Mouse (Mus musculus): Measurements from ENCODE around the gene Cbfa2t3. TPM values are rescaled to one million over a fixed set of nuclear protein-coding genes. Genes with fewer than 3 reads are reported as not detected.
A peak's percentile ranks its signal among the peaks of the same experiment; 100 is the strongest.
"Not testable (repeated sequence)": the region's sequence is repeated elsewhere in the genome, so short reads cannot be mapped to it uniquely, and the experiment has no call there.

The Cbfa2t3 gene
- polyA plus RNA-seq, 1 experiment from 2014 or later: 3.6 TPM

DNA sequence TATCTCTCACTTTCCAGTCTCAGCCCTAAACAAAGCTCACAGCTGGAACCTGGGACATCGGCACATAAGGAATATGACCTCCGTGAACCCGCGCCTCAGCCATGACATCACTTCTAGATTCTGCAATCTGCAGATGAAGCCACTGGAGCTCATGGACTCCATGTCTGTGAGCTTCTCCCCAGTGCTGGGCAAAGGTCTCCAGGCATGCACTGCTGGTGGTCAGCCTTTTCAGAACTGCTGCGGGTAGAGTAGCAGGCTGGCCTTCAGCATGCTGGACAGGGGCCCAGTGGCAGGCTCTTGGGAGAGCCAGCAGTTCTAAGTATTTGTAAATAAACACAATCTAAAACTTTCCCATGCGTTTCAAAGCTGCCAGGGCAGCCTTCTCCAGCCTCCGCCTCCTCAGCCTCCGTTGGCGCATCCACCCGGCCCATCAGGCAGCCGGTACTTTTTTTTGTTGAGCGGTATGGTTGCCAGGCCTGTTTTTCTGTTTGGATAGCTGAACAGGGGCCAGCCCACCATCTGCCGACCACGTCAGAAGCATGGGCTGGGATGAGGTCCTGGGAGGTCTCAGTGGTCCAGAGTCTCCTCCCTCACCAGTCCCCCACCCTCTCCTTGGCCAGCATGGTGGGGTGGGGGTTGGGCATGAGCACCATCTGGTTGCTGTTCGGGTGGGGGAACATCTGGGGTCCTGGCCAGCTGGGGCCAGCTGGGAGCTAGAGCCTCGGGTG lies 59.2 kb downstream of the Cbfa2t3 start:
- H3K9me3 ChIP-seq (replicated peaks): no peaks in the 10 kb centered on the region
- H3K36me3 ChIP-seq: no peaks in the 10 kb centered on the region
- H3K27ac ChIP-seq: peak overlapping the region; percentile 51; the same call in 1 of the 2 replicates
- H3K4me1 ChIP-seq: peaks cover 49% of the 10 kb centered on the region
- 0 out of 2 replicates have a peak overlapping the region, but pooled peaks have one; percentile 14 for H3K4me2 ChIP-seq
- 0 out of 2 replicates have a peak overlapping the region, but pooled peaks have one; percentile 2 for H3K9ac ChIP-seq
- no peaks in the 10 kb centered on the region for H3K27me3 ChIP-seq
- WGBS: 36% methylated on average over 16 of the region's 16 CpGs
- no peak; the same call in 1 of the 2 replicates for ATAC-seq (replicated peaks; ENCODE audit: low FRiP score)
- H3K4me3 ChIP-seq (replicated peaks): no peak overlapping the region

DNA sequence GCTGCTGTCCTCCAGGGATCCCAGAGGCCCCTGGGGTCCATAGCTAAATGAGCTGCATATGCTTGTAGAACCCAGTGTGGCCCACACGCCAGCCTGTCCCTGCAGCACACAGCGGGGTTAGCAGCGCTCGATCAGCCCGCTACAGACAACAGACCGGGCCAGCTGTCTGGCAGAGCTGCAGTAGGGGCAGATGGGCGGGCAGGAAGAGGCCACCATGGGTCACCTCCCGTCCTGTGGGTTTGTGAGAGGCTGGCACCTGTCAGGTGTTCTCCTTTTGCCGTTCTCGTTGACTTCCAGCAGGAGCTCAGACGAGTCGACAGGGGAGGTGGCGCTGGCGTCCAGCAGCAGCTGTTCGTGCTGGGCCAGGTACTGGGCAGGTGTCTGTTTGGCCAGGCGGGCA lies 60.3 kb downstream of the Cbfa2t3 start:
- peaks cover 49% of the 10 kb centered on the region for H3K4me1 ChIP-seq

DNA sequence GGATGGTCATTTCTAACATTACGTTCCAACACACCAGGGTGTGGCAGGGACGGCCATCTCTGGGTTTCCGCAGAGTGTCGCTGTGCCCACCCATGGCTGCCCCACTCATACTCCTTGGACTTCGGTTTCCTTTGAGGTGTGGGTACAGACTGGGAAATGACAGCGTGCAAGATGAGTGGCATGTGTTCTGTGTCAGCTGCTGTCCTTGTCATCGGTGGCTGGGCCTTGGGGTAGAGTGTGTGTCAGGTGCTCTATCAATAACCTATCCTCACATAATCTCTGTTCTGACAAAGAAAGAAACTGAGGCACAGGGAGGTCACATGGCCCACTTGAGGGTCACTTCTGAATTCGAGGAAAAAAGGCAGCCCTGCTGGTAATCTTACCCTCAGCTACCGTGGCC lies 61.7 kb downstream of the Cbfa2t3 start:
- no peak overlapping the region for H3K27ac ChIP-seq
- WGBS: 90% methylated on average over 9 of the region's 9 CpGs
- peaks cover 8% of the 10 kb centered on the region; the same call in 1 of the 2 replicates for H3K36me3 ChIP-seq
- no peak for ATAC-seq (replicated peaks; ENCODE audit: low FRiP score)
- H3K9ac ChIP-seq: no peak overlapping the region
- H3K4me2 ChIP-seq: no peak overlapping the region
- peaks cover 46% of the 10 kb centered on the region for H3K4me1 ChIP-seq
- no peaks in the 10 kb centered on the region for H3K27me3 ChIP-seq
- no peak overlapping the region for H3K4me3 ChIP-seq (replicated peaks)
- no peaks in the 10 kb centered on the region for H3K9me3 ChIP-seq (replicated peaks)

More for the DNA sequence above, 60.3 kb downstream of the Cbfa2t3 start:
- Histone ChIP-seq H3K27ac (no peak overlapping the region), H3K9me3 (replicated peaks) (no peaks in the 10 kb centered on the region), H3K27me3 (no peaks in the 10 kb centered on the region), H3K4me2 (no peak overlapping the region), H3K9ac (no peak overlapping the region), H3K36me3 (peaks cover 3% of the 10 kb centered on the region; the same call in 1 of the 2 replicates), H3K4me3 (replicated peaks) (no peak overlapping the region)
- WGBS: 73% methylated on average over 16 of the region's 16 CpGs
- no peak for ATAC-seq (replicated peaks; ENCODE audit: low FRiP score)

DNA sequence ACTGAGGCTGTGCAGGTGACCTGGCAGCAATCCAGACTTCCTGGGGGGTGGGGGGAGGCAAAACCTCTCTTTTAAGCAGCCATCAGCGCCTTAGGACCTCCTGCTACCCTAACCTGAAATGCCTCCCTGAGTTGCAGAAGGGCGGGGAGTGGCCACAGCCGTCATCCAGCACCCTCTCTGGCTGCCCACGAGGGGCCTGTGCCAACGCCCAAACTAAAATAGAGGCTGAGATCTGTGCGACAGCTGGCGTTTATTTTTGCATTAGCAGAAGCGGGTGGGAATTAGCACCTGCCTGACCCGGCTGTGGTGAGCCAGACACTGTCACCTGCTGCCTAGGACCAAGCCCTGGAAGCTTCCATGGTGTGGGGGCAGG lies 62.1 kb downstream of the Cbfa2t3 start:
- no peak overlapping the region for H3K4me2 ChIP-seq
- no peaks in the 10 kb centered on the region for H3K27me3 ChIP-seq
- H3K9me3 ChIP-seq (replicated peaks): no peaks in the 10 kb centered on the region
- 0 out of 2 replicates have a peak overlapping the region, but pooled peaks have one; percentile 14 for H3K27ac ChIP-seq
- peaks cover 41% of the 10 kb centered on the region for H3K4me1 ChIP-seq
- 61% methylated on average over 9 of the region's 9 CpGs for WGBS
- H3K4me3 ChIP-seq (replicated peaks): no peak overlapping the region
- peaks cover 8% of the 10 kb centered on the region; the same call in 1 of the 2 replicates for H3K36me3 ChIP-seq
- ATAC-seq (replicated peaks; ENCODE audit: low FRiP score): no peak
- no peak overlapping the region for H3K9ac ChIP-seq

DNA sequence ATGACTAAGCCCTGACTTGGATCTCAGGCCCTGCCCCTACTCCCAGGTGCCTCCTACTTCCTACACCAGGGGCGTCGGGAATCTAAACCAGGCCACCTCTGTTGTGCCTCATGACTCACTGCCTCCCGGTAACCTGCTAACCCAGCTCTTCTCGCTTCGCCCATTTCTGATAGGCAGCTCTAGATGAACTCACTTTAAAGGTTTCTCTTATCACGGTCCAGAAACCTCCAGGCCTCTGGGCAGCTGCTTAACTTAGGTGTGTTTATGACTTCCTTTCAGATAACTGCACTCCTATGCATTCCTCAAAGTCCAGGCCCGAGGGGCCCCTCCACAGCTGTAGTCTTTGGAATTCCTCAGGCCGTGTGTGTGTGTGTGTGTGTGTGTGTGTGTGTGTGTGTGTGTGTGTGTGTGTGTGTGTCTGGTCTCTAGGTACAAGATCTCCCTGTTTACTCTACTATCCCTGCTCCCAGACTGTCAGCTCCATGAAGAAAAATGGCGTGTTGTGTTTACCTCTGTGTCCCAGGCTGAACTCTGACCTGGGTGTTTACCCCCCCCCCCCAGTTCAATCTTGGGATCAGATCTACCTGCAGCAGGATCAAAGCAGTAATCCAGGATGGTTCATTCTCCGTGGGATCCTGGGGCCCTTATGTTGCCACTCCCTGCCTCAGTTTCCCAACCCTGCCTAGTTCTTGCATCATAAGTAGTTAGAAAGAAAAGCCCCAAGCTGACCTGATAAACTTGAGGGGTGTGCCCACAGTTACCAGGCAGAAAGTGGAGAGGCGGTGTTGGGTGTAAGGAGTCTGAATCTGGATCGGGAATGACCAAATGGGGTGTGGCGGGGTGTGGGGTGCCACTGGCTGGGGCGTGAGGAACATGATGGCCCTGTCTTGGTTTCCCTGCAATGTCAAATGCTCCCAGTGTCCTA lies 62.8 kb downstream of the Cbfa2t3 start:
- Histone ChIP-seq H3K27me3 (no peaks in the 10 kb centered on the region), H3K4me1 (peaks cover 37% of the 10 kb centered on the region), H3K4me2 (no peak overlapping the region), H3K9me3 (replicated peaks) (no peaks in the 10 kb centered on the region), H3K36me3 (peaks cover 8% of the 10 kb centered on the region; the same call in 1 of the 2 replicates), H3K9ac (no peak overlapping the region), H3K27ac (peak overlapping the region; percentile 61), H3K4me3 (replicated peaks) (no peak overlapping the region)
- ATAC-seq (replicated peaks; ENCODE audit: low FRiP score): peak; percentile 73
- WGBS: 49% methylated on average over 14 of the region's 14 CpGs

DNA sequence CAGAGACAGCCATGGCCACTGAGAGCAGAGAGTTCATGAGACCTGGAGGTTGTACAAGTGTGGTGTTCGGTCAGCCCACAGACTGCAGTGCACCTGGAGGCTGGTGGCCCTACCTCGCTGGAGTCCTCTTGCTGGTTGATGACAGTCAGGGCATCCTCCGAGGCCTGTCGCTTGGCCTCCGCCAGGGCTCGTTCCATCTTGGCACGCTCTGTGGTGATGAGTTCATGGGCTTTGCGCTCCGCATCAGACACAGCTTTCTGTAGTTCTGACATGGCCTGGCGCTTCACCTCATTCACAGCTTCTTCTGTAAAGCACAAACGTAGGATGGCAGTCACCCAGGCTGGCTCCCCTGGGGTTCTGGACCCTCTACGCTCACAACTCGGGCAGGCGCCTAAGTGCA lies 65.7 kb downstream of the Cbfa2t3 start:
- no peak for ATAC-seq (replicated peaks; ENCODE audit: low FRiP score)
- Histone ChIP-seq H3K4me2 (no peak overlapping the region), H3K27me3 (peaks cover 15% of the 10 kb centered on the region)

DNA sequence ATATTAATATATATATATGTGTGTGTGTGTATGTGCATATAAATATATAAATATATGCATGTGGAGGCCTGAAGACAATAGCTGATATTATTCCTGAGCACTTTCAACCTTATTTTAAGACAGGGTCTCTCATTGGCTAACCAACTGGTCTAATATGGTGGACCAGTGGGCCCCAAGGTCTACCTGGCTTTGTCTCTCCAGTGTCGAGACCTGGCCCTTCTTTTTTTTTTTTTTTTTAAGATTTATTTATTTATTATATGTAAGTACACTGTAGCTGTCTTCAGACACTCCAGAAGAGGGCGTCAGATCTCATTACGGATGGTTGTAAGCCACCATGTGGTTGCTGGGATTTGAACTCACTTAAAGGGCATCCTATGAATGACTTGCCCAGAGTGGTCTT lies 66.8 kb downstream of the Cbfa2t3 start:
- H3K27ac ChIP-seq; H3K9me3 ChIP-seq (replicated peaks); H3K4me3 ChIP-seq (replicated peaks); H3K9ac ChIP-seq; ATAC-seq (replicated peaks; ENCODE audit: low FRiP score); H3K36me3 ChIP-seq; H3K4me2 ChIP-seq: not testable (repeated sequence)
- Histone ChIP-seq H3K4me1 (peaks cover 22% of the 10 kb centered on the region; the same call in 1 of the 2 replicates), H3K27me3 (peaks cover 15% of the 10 kb centered on the region)
- 71% methylated on average over 3 of the region's 3 CpGs for WGBS

More for the DNA sequence above, 65.7 kb downstream of the Cbfa2t3 start:
- peaks cover 8% of the 10 kb centered on the region; the same call in 1 of the 2 replicates for H3K36me3 ChIP-seq
- peaks cover 22% of the 10 kb centered on the region for H3K4me1 ChIP-seq
- H3K9me3 ChIP-seq (replicated peaks): no peaks in the 10 kb centered on the region
- 93% methylated on average over 14 of the region's 14 CpGs for WGBS
- H3K4me3 ChIP-seq (replicated peaks): no peak overlapping the region
- no peak overlapping the region for H3K9ac ChIP-seq
- no peak overlapping the region for H3K27ac ChIP-seq

DNA sequence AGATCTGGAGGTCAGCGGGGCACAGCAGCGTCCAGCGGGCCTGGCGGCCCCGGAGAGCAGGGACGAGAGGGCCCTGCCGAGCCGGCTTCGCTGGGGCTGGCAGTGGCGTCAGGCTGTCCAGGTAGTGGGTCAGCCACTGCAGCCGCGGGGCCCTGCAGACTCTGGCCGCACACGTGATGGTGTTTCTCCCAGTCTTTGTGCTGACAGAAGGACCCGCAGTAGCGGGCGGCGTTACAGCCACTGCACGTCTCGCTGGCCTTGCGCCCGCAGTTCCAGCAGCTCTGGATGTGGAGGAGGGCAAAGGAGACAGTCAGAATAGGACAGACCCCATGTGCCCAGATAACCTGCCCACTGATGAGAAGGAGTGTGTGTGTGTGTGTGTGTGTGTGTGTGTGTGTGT lies 68.2 kb downstream of the Cbfa2t3 start:
- H3K9ac ChIP-seq: no peak overlapping the region
- peak; percentile 52 for ATAC-seq (replicated peaks; ENCODE audit: low FRiP score)
- 54% methylated on average over 22 of the region's 22 CpGs for WGBS
- H3K4me3 ChIP-seq (replicated peaks): no peak overlapping the region
- peaks cover 8% of the 10 kb centered on the region; the same call in 1 of the 2 replicates for H3K36me3 ChIP-seq
- H3K27ac ChIP-seq: no peak overlapping the region
- H3K4me1 ChIP-seq: 0 out of 2 replicates have a peak, but pooled peaks cover 11% of the 10 kb centered on the region
- peak overlapping the region; percentile 14 for H3K4me2 ChIP-seq
- no peaks in the 10 kb centered on the region for H3K9me3 ChIP-seq (replicated peaks)
- H3K27me3 ChIP-seq: peaks cover 15% of the 10 kb centered on the region

DNA sequence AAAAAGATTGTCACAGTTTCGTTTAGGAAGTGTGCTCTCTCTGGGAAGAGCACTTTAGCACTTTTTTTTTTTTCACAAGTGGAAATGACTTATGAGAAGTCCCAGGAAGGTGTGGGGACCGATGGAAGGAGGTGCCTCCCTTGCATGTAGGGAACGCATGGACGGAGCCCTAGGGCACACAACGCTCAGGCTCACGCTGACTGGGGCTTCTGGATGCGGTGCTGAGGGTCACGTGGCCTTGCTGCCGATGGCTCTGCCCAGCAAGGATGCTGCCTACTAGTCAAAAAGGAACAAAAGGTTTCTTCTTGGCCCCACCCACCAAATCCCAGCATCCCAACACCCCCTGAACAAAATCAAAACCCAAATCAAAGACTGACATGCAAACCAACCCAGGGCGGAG lies 69.5 kb downstream of the Cbfa2t3 start:
- WGBS: 37% methylated on average over 10 of the region's 10 CpGs
- H3K9me3 ChIP-seq (replicated peaks): no peaks in the 10 kb centered on the region
- ATAC-seq (replicated peaks; ENCODE audit: low FRiP score): no peak
- peaks cover 8% of the 10 kb centered on the region; the same call in 1 of the 2 replicates for H3K36me3 ChIP-seq
- H3K4me3 ChIP-seq (replicated peaks): no peak overlapping the region
- no peak overlapping the region for H3K9ac ChIP-seq
- H3K27ac ChIP-seq: no peak overlapping the region
- H3K4me2 ChIP-seq: no peak overlapping the region
- H3K4me1 ChIP-seq: 0 out of 2 replicates have a peak, but pooled peaks cover 4% of the 10 kb centered on the region
- H3K27me3 ChIP-seq: peaks cover 15% of the 10 kb centered on the region

DNA sequence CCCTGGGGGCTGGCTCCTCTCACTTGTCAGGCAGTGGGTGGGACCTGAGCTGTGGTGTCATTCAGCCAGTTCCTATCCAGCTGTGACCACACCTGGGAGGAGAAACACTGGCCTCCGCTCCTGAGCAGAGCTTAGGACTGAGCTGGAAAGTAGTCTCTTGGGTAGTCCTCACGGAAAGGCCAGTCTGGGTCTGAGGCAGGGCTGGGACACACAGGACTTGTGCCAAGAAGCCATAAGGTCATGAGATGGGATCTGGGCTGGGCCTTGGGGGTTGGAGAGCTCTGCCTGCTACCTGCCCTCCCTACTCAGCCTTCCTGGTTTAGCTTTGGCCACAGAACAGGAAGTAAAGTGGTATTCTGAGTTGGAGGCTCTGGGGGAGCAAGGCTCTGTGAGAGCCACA lies 72.0 kb downstream of the Cbfa2t3 start:
- peaks cover 5% of the 10 kb centered on the region; the same call in 1 of the 2 replicates for H3K4me1 ChIP-seq
- no peak for ATAC-seq (replicated peaks; ENCODE audit: low FRiP score)

DNA sequence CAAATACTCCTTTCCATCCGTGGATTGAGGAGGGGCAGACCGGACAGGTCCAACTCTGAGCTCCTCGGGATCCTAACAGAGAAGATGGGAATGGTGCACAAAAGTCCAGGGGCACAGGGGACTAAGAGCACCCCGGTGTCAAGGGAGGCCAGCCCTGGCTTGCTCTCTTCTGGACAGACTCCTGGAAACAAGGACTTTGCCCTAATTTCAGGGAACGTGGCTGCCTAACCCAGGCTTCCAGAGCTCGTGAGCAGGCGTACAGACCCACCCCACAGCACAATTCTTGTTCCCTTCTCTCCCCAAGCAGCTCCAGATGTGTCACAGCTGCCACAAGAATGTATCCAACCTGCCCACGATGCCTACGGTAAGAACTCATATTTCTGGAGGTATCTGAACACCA lies 73.1 kb downstream of the Cbfa2t3 start:
- WGBS: 84% methylated on average over 9 of the region's 9 CpGs
- peaks cover 15% of the 10 kb centered on the region for H3K27me3 ChIP-seq

More for the DNA sequence above, 72.0 kb downstream of the Cbfa2t3 start:
- Histone ChIP-seq H3K9ac (no peak overlapping the region), H3K4me3 (replicated peaks) (no peak overlapping the region), H3K27me3 (peaks cover 15% of the 10 kb centered on the region), H3K4me2 (no peak overlapping the region), H3K9me3 (replicated peaks) (no peaks in the 10 kb centered on the region), H3K36me3 (no peaks in the 10 kb centered on the region), H3K27ac (no peak overlapping the region)
- 79% methylated on average over 2 of the region's 2 CpGs for WGBS

DNA sequence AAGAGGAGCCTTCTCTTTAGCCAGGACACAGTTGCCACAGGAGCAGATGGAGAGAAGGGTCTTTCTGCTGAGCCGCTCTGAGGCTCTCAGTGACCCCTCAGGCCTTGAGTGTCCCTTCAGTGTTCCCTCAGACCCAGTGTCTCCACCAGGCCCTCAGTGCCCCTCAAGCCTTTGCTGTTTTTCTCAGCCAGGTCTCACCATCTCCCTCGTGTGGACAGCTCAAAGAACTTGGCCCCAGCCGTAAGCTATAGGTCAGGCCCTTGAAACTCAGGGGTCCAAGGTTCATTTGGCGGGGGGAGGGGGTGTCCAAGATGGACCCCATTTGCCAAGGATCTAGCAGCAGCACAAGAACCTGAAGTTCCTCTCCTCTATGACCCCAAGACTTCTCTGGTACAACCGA lies 74.3 kb downstream of the Cbfa2t3 start:
- Histone ChIP-seq H3K4me2 (no peak overlapping the region), H3K36me3 (no peaks in the 10 kb centered on the region), H3K27ac (no peak overlapping the region), H3K27me3 (peaks cover 9% of the 10 kb centered on the region), H3K9ac (no peak overlapping the region), H3K9me3 (replicated peaks) (no peaks in the 10 kb centered on the region), H3K4me1 (peaks cover 22% of the 10 kb centered on the region), H3K4me3 (replicated peaks) (no peak overlapping the region)
- 68% methylated on average over 5 of the region's 5 CpGs for WGBS
- no peak for ATAC-seq (replicated peaks; ENCODE audit: low FRiP score)

More for the DNA sequence above, 73.1 kb downstream of the Cbfa2t3 start:
- no peak overlapping the region for H3K4me3 ChIP-seq (replicated peaks)
- H3K4me2 ChIP-seq: no peak overlapping the region
- no peaks in the 10 kb centered on the region for H3K36me3 ChIP-seq
- no peak overlapping the region for H3K9ac ChIP-seq
- no peak overlapping the region for H3K27ac ChIP-seq
- no peaks in the 10 kb centered on the region for H3K9me3 ChIP-seq (replicated peaks)
- no peak for ATAC-seq (replicated peaks; ENCODE audit: low FRiP score)
- peaks cover 13% of the 10 kb centered on the region for H3K4me1 ChIP-seq
